Mouse (Mus musculus) hindbrain, embryonic 12.5 days (tissue): ENCODE results near the gene Pla2g1b. TPM values are rescaled to one million over a fixed set of nuclear protein-coding genes. Genes with fewer than 3 reads are reported as not detected.
"Not testable (repeated sequence)": the region's sequence is repeated elsewhere in the genome, so short reads cannot be mapped to it uniquely, and the experiment has no call there.

ENCODE experiments used
- ATAC-seq: fragments of 200-750 bp; cut with Nextera tagmentation; 2 replicates; pipeline ENCODE4 v1.8.0; 2017; ENCODE audit warnings: moderate TSS enrichment; ENCODE audit not compliant: low FRiP score
- H3K27ac ChIP-seq: fragments of 300-500 bp; sonication (generic); 2 replicates; pipeline ENCODE4 v1.5.1; 2016; ENCODE audit warnings: mild to moderate bottlenecking
- H3K27me3 ChIP-seq: fragments of 300-500 bp; sonication (generic); 2 replicates; pipeline ENCODE4 v1.6.1; 2016; ENCODE audit warnings: mild to moderate bottlenecking
- H3K36me3 ChIP-seq: fragments of 300-500 bp; sonication (generic); 2 replicates; pipeline ENCODE4 v1.6.1; 2016; ENCODE audit warnings: mild to moderate bottlenecking
- H3K4me1 ChIP-seq: fragments of 300-500 bp; sonication (generic); 2 replicates; pipeline ENCODE4 v1.6.1; 2016
- H3K4me2 ChIP-seq: fragments of 300-500 bp; sonication (generic); replicated peaks from 2 replicates; pipeline ENCODE4 v1.6.1; 2016; ENCODE audit warnings: mild to moderate bottlenecking
- H3K4me3 ChIP-seq: fragments of 300-500 bp; sonication (generic); 2 replicates; pipeline ENCODE4 v1.5.1; 2016; ENCODE audit warnings: mild to moderate bottlenecking
- H3K9ac ChIP-seq: fragments of 300-500 bp; sonication (generic); 2 replicates; pipeline ENCODE4 v1.6.1; 2016; ENCODE audit warnings: mild to moderate bottlenecking, moderate library complexity
- H3K9me3 ChIP-seq: fragments of 300-500 bp; sonication (generic); replicated peaks from 2 replicates; pipeline ENCODE4 v1.6.1; 2016; ENCODE audit warnings: mild to moderate bottlenecking
- WGBS: fragments of 180-500 bp; shearing (Covaris S2); methylation state at CpG from one replicate; pipeline ENCODE4 v1.1.7; 2016; 5-methylcytosine and 5-hydroxymethylcytosine counted together
- polyA plus RNA-seq: library from polyadenylated mRNA; unstranded; fragments of >200 nt; fragmentation: Nextera tagmentation; extraction: Ambion mirVana; gene quantifications from 2 replicates; pipeline ENCODE4 v1.2.1, GENCODE M21; 2016

Pla2g1b gene
- polyA plus RNA-seq, 1 experiment from 2014 or later: not detected

DNA sequence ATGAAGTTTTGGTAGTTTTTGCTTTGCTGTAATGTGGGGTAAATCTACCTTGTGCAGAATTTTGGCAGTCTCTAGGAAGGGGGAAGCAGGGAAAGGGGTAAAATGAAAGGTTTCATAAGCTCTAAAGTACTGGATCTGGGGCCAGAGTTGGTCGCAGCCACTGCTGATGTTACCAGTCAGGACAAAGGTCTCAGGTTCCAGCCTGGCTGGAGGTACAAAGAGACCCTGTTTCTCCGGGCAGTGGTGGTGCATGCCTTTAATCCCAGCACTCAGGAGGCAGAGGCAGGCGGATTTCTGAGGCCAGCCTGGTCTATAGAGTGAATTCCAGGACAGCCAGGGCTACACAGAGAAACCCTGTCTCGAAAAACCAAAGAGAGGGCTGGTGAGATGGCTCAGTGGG, 39.6 kb downstream of the Pla2g1b start:
- H3K9me3 ChIP-seq, H3K27ac ChIP-seq, H3K4me2 ChIP-seq, ATAC-seq, H3K27me3 ChIP-seq, H3K36me3 ChIP-seq, H3K9ac ChIP-seq, H3K4me3 ChIP-seq: not testable (repeated sequence)
- 68% methylated on average over 4 of the region's 4 CpGs for WGBS
- peaks cover 41% of the 10 kb centered on the region for H3K4me1 ChIP-seq

DNA sequence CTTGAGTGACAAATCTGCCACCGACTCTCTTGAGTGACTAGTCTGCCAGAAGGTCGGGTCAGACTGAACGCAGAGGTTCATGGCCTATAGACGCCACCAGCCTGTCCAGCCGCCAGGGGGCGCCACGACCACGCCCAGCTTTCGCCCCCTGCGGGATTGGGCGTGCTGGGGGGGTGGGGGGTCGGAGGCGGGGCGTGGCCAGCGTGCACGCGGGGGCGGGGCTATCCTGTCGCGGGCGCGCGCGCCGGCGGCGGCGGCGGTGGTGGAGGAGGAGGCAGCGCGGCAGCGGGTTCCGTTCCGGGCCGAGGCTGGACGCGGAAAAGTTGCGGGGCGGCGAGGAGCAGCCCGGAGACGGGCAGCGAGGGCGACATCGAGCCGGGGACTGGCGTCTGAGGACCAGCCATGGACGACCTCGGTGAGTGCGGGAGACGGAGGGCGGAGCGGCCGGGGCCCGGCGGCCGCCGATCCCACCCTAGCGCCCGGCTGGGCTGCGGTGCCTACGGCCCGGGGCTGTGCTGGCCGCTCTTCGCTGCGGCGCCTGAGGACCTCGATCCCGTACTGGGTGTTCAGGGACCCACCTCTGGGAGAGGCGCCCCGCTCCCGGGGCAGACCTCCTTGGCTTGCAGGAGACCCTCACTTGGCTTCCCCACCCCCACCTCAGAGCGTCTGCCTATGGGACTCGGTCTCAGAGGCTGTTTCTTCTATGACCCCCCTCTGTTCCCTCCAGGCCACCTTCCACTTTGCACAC, 40.6 kb downstream of the Pla2g1b start, which contains the start of gene Pxn:
Pxn (plus strand) TSS at position 223 of the 748 bp plus-strand sequence.
- H3K36me3 ChIP-seq: no peaks in the 10 kb centered on the region
- ATAC-seq: peak; percentile 88
- 0% methylated on average over 53 of the region's 74 CpGs for WGBS
- peak within 1 kb of the TSS; percentile 26 for H3K27ac ChIP-seq
- peak within 1 kb of the TSS; percentile 84 for H3K4me3 ChIP-seq
- H3K4me1 ChIP-seq: peaks cover 41% of the 10 kb centered on the region
- H3K9ac ChIP-seq: peak within 1 kb of the TSS; percentile 91
- no peaks in the 10 kb centered on the region for H3K27me3 ChIP-seq
- H3K9me3 ChIP-seq: no peaks in the 10 kb centered on the region
- H3K4me2 ChIP-seq: peak within 1 kb of the TSS; percentile 87

DNA sequence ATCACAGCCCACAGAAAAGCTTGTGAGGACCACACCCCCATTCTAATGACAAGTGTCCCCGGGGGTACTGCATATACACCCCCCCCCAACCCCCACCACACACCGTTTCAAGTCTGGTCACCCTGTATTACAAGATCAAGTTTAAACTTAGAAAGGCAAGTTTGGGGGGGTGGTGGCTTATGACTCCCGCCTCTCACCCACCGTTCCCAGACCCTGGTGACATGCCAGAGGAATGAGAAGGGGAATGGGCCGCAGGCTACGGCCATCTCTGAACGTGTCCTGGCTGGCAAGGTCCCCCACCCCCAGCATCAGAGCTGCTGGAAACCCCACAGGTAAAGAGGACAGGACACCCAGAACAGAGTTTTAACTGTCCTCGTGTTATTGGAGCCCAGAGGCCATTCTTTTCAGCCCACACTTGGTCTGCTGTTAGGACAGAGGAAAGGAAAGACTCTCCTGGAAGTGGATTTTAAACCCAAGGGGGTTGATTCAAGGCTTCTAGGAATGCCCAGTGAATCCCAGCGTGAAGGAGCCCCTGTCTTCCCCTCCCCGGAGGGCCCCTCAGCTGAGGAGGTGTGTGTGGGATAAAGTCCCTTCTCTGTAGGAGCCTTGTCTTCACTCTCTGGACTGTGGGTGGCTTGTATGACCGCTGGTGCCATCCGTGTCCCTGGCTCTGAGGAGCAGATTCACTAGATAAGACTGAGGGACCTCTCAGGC, 41.4 kb downstream of the Pla2g1b start:
- peak; percentile 4; the same call in 1 of the 2 replicates for ATAC-seq
- H3K9ac ChIP-seq: peak overlapping the region; percentile 91
- H3K4me1 ChIP-seq: peaks cover 41% of the 10 kb centered on the region
- WGBS: 32% methylated on average over 12 of the region's 12 CpGs
- no peaks in the 10 kb centered on the region for H3K36me3 ChIP-seq
- peak overlapping the region; percentile 26 for H3K27ac ChIP-seq
- H3K4me3 ChIP-seq: peak overlapping the region; percentile 84
- H3K9me3 ChIP-seq: no peaks in the 10 kb centered on the region
- H3K4me2 ChIP-seq: peak overlapping the region; percentile 87
- H3K27me3 ChIP-seq: no peaks in the 10 kb centered on the region

DNA sequence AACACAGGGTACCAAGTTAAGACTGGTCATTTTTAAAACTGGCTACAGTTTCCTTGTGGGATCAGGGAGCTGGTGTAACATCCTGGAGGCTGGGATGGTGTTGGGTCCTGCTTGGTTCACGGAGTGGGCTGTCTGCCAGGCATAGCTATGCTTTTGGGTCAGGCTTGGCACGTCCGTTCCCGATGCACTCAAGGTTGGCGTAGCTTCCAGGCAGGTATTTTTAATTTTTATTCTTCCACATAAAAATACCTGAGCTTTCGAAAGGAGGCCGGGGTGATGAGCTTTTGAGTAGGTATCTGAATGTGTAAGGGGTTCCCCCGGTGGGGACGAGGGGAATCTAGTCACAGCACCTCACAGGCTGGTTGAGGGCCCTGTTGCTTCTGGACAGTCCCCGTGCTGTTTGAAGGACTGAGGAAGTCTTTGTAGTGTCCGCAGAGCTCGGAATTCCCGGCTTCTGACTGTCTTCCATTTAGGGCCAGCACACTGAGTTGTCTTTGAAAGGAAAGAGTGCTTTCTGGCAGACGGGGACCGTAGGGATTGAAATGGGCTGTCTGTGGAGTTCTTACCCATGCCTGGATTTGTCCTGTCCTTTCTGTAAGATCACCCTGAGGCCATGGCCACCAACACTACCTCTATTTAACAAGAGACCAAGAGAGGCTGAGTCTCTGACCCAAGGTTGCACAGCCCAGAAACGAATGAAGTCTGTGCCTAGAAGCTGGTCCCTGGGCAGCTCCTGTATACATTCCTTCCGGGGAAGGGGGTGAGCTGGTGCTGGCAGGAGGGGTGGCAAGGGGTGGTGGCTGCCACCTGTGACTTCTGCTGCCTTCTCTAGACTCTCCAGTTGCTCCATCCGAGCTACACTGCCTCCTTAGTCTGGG, 42.2 kb downstream of the Pla2g1b start:
- no peaks in the 10 kb centered on the region for H3K9me3 ChIP-seq
- H3K27me3 ChIP-seq: no peaks in the 10 kb centered on the region
- no peaks in the 10 kb centered on the region for H3K36me3 ChIP-seq
- H3K27ac ChIP-seq: no peak overlapping the region
- peak overlapping the region; percentile 87 for H3K4me2 ChIP-seq
- WGBS: 52% methylated on average over 18 of the region's 18 CpGs
- no peak for ATAC-seq
- H3K4me3 ChIP-seq: peak overlapping the region; percentile 84
- peak overlapping the region; percentile 91 for H3K9ac ChIP-seq
- H3K4me1 ChIP-seq: peaks cover 39% of the 10 kb centered on the region

DNA sequence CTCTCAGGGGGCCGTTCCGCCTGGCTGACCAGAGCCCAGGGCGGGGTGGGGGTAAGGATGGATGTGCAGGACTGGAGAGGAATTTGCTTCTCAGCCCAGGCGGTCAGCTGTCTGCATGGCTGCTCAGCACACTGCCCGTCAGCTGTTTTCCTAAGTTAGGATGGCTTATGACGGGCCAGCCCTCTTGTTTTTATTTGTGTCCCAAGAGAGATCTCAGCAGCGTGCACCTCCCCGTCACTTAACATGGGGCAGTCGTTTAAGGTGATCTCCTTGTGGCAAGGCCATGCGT, 42.7 kb downstream of the Pla2g1b start:
- no peaks in the 10 kb centered on the region for H3K9me3 ChIP-seq
- H3K27ac ChIP-seq: no peak overlapping the region
- WGBS: 21% methylated on average over 10 of the region's 10 CpGs
- ATAC-seq: no peak
- H3K4me2 ChIP-seq: peak overlapping the region; percentile 87
- H3K36me3 ChIP-seq: no peaks in the 10 kb centered on the region
- H3K9ac ChIP-seq: peak overlapping the region; percentile 91; the same call in 1 of the 2 replicates
- H3K4me3 ChIP-seq: peak overlapping the region; percentile 84; the same call in 1 of the 2 replicates
- H3K27me3 ChIP-seq: no peaks in the 10 kb centered on the region
- H3K4me1 ChIP-seq: peaks cover 37% of the 10 kb centered on the region

DNA sequence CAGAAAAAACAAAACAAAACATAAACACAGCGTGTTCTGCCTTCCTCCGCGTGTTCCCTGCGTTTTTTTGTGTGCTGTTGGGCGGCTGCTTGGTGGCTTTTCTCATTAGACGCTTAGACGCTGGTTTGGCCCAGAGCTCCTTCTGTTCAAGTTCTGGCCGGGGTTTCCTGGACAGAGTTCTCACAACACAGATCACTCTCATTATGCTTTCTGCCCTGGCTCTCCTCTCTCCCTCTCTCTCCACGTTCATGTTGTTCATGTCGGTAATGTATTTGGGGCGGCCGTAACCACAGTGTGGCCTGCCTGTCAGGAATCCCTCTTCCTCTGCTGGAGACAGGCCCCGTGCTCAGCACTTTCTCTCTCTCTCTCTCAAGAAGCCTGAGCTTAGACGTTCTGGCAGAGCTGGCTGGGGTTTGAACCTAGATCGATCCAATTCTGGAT, 43.3 kb downstream of the Pla2g1b start:
- Histone ChIP-seq H3K9ac (no peak overlapping the region), H3K9me3 (no peaks in the 10 kb centered on the region), H3K27ac (peak overlapping the region; percentile 49), H3K4me3 (0 out of 2 replicates have a peak overlapping the region, but pooled peaks have one; percentile 84), H3K4me2 (peak overlapping the region; percentile 87), H3K4me1 (peaks cover 38% of the 10 kb centered on the region), H3K27me3 (no peaks in the 10 kb centered on the region), H3K36me3 (no peaks in the 10 kb centered on the region)
- WGBS: 36% methylated on average over 15 of the region's 15 CpGs
- no peak for ATAC-seq

DNA sequence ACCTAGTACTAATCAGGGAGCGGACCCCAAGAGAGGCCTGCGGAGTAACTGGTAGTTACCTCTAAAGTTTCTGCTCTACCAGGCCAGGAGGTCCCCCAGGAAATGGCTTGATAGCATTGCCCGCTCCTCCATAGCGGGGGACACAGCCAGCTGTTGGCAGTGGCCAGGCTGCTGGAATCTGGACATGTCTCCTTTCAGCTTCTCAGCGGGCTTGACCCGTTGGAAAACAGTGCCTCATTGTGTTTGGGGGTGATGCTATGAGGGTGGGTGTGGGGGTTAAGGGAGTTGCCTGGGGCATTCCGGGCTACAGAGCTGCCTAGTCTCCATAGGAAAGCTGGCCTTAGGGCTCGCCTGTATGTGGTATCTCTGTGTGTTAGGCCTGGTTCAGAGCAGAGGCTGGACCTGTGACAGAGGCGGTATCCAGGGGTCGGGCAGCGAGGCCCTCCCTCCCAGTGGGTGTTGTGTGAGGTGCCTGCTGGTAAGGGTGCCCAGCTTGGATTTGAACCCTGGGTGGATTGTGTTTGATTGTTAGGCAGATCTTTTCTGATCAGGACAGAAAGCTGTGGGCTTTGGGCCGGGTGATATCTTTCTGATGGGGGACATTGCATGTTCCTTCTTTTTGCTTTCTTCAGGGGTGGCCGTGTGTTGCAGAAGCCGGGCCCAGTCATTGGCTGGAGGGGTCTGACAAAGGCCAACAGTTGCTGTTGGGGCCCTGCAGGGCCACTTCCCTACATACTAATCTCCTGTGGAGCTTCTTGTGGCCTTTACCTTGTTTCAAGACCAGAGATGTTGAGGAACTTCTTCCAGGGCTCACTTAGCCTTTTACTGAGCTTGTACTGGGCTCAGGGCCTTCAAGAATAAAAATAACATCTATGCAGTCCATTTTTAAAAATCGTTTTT, 44.0 kb downstream of the Pla2g1b start:
- H3K27me3 ChIP-seq: no peaks in the 10 kb centered on the region
- H3K4me3 ChIP-seq: no peak overlapping the region
- peaks cover 45% of the 10 kb centered on the region for H3K4me1 ChIP-seq
- no peak for ATAC-seq
- H3K9me3 ChIP-seq: no peaks in the 10 kb centered on the region
- WGBS: 58% methylated on average over 15 of the region's 15 CpGs
- H3K9ac ChIP-seq: no peak overlapping the region; the same call in 1 of the 2 replicates
- H3K4me2 ChIP-seq: peak overlapping the region; percentile 87
- no peaks in the 10 kb centered on the region for H3K36me3 ChIP-seq
- H3K27ac ChIP-seq: peak overlapping the region; percentile 49; the same call in 1 of the 2 replicates

DNA sequence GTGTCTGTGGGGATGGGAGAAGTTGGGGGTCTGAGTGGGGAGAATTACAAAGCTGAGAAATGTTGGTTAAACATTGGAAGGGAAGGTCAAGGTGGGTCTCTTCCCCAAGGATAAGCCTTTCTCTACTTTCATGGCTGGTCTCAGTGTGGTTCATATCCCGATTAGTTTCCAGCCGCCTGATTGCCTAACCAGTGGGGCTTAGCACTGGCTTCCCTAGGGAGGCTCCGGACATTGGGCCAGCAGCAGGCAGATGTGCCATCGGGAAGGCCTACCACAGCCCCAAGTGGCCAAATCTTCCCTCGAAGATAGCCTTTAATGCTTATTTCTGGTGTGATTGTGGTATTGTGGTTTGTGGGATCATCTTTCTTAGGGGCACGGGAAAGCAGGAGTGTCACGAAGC, 46.3 kb downstream of the Pla2g1b start:
- Histone ChIP-seq H3K36me3 (no peaks in the 10 kb centered on the region), H3K27me3 (no peaks in the 10 kb centered on the region), H3K4me1 (peaks cover 44% of the 10 kb centered on the region), H3K4me2 (no peak overlapping the region), H3K9ac (no peak overlapping the region), H3K27ac (no peak overlapping the region), H3K4me3 (no peak overlapping the region), H3K9me3 (no peaks in the 10 kb centered on the region)
- ATAC-seq: no peak
- WGBS: 96% methylated on average over 7 of the region's 7 CpGs

DNA sequence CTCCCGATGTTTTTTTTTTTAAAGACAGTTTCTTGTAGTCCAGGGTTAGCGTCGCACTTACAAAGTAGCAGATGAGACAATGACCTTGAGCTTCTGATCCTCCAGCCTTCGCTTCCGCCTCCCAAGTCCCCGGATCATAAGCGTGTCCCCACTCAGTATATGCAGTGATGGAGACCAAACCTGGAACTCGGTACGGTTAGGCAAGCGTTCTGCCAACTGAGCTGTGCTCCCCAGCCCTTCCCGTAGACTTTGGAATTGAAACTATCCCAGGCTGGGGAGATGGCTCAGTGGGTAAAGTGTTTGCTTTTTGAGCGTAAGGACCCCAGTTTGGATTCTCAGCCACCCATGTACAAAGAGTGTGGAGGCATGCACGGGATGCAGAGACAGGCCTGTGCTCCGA, 47.2 kb downstream of the Pla2g1b start:
- 99% methylated on average over 14 of the region's 14 CpGs for WGBS
- no peak overlapping the region for H3K4me2 ChIP-seq

DNA sequence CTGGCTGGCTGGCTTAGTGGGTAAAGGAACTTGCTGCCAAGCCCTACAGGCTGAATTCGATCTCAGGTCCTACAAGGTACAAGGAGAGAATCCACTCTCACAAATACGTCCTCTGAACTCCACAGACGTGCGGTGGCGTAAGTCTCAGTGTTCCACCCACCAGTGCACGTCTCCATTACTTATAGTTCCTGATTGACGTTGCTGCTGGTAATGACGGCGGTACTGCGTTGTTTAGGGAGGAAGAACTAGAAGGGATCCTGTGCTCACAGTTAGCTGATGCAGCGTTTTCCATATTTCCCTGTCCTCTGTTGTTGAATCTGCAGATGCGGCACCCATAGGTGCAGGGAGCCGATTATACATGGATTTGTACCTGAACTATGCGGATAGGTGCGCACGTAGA, 47.7 kb downstream of the Pla2g1b start:
- H3K4me2 ChIP-seq: no peak overlapping the region
- no peak overlapping the region for H3K4me3 ChIP-seq
- 93% methylated on average over 16 of the region's 16 CpGs for WGBS
- no peak overlapping the region for H3K27ac ChIP-seq
- no peaks in the 10 kb centered on the region for H3K9me3 ChIP-seq
- peaks cover 30% of the 10 kb centered on the region for H3K4me1 ChIP-seq
- H3K27me3 ChIP-seq: no peaks in the 10 kb centered on the region
- ATAC-seq: no peak
- H3K9ac ChIP-seq: no peak overlapping the region
- H3K36me3 ChIP-seq: no peaks in the 10 kb centered on the region

More for the DNA sequence above, 47.2 kb downstream of the Pla2g1b start:
- peaks cover 35% of the 10 kb centered on the region for H3K4me1 ChIP-seq
- no peak for ATAC-seq
- H3K27me3 ChIP-seq: no peaks in the 10 kb centered on the region
- no peaks in the 10 kb centered on the region for H3K9me3 ChIP-seq
- H3K9ac ChIP-seq: no peak overlapping the region
- no peak overlapping the region for H3K27ac ChIP-seq
- no peak overlapping the region for H3K4me3 ChIP-seq
- H3K36me3 ChIP-seq: no peaks in the 10 kb centered on the region

DNA sequence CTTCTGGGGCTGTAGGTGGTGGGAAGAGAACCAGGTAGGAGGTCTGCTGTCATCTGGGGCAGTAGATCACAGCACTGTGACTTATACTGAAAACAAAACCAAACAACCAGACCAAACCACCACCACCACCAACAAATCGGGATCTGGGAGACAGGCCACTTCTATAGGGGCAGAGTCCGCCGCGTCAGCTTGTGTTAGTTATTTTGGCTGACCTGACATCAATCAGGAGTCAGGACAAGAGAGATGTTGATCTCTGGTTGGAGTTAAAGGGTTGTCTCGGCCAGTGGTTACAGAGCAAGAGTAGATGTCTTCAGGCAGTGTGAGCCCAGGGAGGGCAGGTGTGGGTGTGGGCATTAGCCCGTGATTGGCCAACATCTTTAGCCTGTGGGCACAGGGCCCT, 48.3 kb downstream of the Pla2g1b start:
- no peak for ATAC-seq
- 88% methylated on average over 6 of the region's 6 CpGs for WGBS
- no peak overlapping the region for H3K9ac ChIP-seq

More for the DNA sequence above, 48.3 kb downstream of the Pla2g1b start:
- H3K4me1 ChIP-seq: peaks cover 24% of the 10 kb centered on the region
- no peak overlapping the region for H3K4me3 ChIP-seq
- H3K9me3 ChIP-seq: no peaks in the 10 kb centered on the region
- no peak overlapping the region for H3K4me2 ChIP-seq
- H3K27me3 ChIP-seq: no peaks in the 10 kb centered on the region
- H3K27ac ChIP-seq: peak overlapping the region; percentile 64; the same call in 1 of the 2 replicates
- H3K36me3 ChIP-seq: no peaks in the 10 kb centered on the region
